Mouse (Mus musculus) ES-CJ7 (cell line): ENCODE measurements around the gene Ak3.

Experiments used
- DNase-seq: peaks from one replicate; pipeline ENCODE4 v3.0.0; 2011; ENCODE audit warnings: low read depth, low spot score

Ak3 gene

DNA sequence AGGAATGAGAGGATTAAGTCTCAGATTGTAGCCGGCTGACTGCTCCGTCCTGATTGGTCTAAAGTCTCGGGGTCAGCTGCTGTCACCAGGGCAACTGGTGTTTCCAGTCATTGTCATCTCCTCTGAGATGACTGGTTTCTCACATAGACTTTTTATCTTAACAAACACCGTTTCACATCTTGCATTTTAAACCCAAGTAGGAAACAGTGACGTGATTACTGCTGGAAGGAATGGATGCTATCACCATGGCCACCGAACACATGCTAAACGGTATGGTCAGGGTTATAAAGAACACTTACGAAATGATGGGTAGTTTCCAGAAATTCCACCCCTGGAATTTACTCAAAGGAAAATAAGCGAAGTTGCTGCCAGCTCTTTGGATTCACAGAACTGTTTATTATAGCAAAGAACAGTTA lies 3.4 kb downstream of the Ak3 start:
- no peak for DNase-seq

DNA sequence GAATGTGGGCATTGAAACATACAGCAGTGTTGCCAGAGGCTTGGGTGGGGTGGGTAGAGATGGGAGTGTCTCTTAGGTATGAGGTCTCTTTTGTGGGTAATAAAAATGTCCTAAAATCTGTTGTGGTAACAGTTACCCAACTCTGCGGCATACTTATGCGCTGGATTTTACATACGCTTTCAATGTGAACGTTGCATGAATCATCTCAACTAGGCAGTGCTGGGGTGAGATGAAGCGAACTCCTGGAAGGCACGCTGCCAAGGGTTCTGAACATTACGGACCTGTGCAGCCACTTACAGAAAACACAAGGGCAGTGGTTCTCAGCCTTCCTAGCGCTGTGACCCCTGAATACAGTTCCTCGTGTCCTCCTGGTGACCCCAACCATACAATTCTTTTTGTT lies 5.1 kb downstream of the Ak3 start:
- no peak for DNase-seq

DNA sequence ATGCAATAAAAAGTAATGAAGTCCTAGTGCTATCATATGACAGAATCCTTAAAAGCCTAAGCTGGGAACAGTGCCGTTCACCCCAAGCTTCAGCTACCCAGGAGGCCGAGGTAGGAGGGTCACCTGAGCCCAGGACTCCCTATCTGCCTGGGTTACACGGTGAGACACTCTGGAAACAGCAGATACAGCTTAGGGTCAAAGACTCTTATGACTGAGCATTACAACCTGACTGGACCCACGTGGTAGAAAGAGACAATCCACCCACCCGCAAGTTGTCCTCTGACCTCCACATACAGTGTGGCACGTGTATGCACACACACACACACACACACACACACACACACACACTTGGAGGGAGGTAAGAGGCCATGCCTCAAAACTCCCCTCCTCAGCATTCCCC lies 5.6 kb downstream of the Ak3 start:
- no peak for DNase-seq

DNA sequence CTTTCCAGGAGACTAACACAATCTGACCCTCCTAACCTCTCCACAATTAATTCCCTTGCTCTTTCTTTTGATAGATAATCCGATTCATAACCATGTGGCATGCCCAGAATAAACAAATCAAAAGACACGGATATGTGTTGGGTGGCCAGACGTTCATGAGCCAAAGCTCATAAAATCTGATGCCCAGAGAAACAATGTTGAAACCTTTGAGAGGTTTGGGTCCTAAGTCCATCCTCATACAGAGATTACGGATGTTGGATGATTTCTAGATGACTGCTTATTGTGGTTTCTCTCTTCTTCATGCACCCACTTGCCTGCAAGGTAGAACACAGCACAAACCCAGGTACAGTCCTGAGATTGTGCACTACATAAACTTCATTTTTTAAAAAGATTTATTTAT lies 7.6 kb downstream of the Ak3 start:
- DNase-seq: no peak

DNA sequence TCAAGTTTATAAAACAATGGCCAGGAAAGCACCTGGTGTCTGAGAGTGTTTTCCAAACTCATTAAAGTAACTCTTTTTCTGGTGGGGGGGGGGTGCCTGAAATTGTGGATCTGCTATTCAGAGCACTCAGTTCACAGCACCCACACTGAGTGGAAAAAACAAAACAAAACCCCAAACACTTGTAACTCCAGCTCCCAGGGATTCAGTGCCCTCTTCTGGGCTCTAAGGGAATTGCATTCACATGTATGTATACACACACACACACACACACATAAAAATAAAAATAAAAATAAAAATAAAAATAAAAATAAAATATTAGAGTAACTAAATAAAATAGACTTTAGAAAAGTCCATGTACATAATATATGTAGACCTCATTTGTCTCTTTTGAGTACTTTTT lies 8.4 kb downstream of the Ak3 start:
- DNase-seq: peak; percentile 35

DNA sequence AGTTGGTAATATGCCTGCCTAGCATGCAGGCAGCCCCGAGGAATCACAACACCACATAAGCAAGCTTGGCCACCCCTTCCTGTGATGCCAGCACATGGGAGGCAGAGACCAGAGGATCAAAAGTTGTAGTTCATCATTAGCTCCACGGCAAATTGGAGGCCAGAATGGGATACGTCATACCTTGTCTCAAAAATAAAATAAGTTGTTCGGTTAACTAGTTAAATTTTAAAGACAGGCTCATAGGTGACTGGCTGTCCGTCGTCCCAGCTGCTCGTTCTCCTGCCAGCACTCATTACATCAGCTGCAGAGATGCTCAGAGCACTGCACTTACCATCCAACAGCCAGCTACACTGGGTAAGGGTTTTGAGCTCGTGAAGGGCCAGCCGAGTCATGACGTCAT lies 10.2 kb downstream of the Ak3 start:
- no peak for DNase-seq

DNA sequence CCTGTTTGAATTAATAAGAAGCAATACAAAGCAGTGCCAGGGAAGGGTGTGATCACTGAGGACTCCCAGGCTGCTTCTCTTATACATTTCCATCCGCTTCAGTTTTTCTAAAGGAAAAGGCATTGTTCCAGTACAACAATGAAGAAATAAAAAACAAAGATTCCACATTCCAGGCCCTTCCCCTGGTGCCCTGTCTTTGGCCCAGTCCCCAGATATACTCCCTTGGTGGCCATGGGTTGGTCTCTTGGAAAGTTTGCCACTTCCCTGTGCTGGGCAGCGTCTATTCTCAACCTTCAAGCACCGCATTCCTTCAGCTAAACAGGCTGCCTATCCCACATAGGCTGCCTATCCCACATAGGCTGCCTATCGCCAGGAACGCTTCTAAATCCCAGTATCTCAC lies 10.7 kb downstream of the Ak3 start:
- no peak for DNase-seq

DNA sequence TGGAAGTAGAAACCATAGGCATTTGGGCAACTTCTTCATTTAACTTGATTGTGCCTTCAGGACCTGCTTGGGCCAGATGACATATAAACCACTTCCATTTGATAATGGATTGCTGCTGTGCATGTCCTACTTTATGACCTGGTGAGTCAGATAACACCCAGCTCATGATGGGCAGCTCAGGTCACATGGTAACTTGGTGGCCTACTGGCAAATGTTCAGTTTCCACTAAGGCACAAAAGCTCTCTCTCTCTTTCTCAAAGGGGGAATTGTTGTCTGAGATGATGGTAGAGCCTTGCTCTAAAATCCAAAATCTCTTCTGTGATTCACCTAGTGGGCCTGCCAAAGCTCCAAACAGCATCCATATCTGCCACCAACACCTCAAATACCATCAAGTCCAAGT lies 15.1 kb downstream of the Ak3 start:
- no peak for DNase-seq

DNA sequence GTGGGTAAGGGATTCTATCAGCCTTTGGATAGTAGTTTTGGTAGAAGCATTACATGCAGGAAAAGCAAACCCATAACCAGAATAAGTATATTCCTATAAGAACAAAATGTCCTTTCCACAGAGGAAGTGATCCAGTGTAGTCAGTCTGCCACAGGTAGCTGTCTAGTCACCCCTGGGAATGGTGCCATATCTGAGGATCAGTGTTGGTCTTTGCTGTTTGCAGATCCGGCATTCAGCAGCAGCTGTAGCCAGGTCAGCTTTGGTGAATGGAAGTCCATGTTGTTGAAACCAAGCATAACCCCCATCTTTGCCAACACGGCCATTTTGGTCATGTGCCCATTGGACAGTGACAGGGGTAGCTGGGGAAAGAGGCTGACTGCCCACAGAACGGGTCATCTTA lies 16.0 kb downstream of the Ak3 start:
- no peak for DNase-seq

DNA sequence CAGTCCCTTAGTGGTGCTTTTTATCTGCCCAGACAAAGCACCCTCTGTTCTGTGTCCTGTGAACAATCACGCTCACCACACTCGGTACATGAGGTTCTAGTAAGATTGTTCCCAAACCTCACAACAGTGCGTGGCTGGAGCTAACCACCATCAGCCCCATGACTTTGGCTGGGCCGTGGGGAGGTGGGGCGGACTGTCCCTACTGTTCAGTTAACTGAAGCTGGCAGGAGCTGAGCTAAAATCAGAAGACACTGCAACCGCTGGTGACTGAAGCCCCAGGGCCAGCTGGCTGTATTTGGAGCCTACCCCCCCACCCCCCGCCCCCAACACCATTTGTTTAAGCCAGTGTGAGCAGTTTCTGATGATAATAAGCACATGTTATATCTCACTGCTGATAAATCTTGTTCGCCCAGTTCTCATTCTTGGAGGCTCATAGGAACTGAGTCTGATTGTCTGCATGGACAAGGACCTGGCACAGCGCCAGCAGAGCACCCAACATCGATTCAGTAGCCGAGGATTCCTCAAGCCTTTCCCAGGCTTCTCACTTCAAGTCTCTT lies 23.3 kb downstream of the Ak3 start:
- no peak for DNase-seq

DNA sequence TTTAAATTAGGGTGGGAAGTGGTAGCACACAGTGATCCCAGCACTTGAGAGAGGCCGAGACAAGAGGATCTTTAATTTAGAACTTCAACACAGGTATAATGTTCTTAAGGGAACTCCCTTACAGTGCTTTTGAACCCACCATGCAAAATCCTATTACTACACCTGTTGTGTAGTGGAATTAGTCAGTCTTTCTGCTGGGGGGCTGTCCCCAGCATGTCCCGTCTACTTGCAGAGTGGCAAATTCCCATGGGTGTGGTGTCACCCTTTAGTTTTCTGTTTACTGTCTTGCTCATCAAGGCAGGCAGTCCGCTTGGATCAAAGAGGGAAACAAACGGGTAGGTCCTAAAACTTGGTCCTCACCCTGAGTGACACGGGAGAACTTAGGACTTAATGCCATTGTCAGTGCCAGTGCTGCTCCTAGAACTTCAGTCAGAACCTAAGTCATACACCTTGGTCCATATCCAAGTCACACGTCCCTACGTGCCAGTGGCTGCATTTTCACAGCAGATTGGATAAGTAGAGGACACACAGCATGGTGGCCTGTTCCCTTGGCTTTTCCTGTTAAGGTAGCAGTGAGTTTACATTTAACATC lies 25.9 kb downstream of the Ak3 start:
- no peak for DNase-seq

DNA sequence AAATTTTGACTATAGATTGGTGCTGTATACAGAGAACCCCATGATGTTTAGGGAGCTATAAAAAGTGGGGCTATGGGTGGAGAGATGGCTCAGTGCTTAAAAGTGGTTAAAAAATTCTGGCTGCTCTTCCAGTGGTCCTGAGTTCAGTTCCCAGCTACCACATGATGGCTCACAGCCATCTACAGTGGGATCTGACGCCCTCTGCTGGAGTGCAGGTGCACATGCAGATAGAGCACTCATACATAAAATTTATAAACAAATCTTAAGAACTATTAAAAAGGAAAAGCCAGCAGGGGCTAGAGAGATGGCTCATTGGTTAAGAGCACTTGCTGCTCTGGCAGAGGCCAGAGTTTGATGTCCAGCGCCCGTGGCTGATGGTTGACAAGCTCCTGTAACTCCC lies 28.1 kb downstream of the Ak3 start:
- peak; percentile 31 for DNase-seq

DNA sequence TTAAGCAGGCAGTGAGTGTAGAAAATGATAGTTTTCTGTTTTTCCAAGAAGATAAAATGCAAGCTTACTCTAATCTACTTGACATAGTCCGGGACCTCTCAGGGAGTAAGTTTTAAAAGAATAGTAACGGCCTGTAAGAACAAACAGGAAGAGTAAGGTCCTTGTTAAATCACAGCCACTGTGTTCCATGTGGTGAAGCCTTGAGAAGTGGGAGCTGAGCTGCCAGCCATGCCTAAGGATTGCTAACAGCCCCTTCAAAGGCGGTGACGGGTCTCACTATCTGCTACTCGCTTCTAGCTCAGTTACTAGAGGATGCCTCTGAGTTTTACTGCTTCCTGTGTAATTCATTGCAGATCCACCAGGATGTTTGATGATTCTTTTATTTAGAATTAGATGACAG lies 31.0 kb downstream of the Ak3 start:
- DNase-seq: no peak

DNA sequence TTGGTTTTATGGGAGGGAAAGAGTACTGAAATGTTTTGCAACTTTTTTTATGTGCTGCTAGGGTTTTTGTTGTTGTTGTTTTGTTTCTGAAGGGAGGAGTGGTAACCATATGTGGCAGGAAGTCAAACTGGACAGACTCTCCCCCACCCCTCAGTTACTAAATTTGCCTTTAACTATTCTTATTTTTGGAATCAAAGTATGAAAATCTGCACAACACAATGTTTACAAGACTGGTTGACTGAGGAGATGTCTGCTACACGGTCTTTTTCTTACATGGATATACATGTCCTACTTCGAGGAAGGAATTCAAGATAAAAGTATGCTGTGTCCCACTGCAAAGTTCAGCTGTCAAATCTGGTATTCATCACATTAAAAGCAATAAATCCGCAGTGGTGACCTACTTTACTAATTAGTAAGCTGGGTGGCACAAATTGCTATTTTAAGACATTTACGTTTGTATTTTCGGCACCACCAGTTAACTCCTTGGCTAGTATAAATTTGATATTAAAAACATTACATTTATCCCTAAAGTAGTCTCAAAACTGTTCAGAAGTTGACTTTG lies 31.5 kb downstream of the Ak3 start:
- no peak for DNase-seq

DNA sequence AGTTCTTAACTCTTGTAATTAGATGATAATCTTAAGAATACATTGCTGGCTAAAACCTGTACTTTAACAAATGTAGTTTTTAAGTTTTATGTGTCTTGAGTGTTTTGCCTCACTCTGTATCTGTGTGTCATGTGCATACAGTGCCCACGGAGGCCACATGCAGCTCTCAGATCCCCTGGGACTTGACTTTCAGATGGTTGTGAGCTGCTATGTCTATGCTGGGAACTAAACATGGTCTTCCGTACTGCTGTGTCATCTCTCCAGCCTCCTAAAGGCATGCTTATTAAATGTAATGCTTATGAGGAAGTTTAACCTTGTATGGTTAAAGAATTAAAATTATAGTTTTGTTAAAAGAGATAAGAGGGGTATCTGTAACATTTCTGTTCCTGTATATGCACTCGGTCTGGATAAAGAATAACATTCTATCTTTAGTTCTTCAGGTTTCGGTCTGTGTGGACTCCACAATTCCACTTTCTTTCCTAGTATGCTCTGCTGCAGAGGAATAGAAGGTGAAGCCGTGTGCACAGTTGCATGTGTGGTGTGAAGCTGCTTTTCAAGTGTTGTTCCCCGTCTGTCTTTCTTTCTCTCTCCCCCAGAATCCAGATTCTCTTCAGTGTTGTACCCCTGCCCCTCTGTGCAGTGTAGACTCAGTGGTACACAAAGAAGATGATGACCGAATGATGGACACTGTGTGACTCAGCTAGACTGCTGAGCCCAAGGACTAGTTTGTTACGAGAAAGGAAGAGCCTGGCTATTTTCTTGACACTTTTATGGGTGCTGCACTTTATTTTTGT lies 32.2 kb downstream of the Ak3 start:
- DNase-seq: no peak

DNA sequence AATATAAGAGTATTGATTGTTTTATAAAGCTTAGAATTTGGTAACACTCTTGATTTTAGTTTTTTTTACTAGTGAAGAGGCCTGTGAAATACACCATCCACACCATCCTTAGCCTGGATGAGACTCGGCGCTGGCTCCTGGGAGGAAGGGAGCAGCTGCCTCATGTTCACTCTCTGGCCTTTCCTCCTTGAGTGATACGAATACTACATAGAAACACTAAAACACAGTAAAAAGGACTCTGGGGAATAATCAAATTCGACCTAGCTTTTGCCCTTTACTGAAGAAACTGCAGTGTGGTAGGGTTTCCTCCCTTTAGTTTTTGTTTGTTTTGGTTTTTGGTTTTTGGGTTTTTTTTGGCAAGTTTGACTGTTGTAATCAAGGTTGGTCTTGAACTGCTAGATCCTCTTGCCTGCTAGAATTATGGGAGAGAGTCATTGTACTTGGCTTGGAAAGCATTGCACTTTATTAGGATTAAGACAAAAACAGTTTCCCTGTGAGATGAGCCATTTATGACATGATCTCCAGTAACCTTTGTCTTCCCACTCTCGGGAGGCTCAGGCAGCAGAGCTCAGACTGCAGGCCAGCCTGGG lies 33.2 kb downstream of the Ak3 start:
- no peak for DNase-seq

DNA sequence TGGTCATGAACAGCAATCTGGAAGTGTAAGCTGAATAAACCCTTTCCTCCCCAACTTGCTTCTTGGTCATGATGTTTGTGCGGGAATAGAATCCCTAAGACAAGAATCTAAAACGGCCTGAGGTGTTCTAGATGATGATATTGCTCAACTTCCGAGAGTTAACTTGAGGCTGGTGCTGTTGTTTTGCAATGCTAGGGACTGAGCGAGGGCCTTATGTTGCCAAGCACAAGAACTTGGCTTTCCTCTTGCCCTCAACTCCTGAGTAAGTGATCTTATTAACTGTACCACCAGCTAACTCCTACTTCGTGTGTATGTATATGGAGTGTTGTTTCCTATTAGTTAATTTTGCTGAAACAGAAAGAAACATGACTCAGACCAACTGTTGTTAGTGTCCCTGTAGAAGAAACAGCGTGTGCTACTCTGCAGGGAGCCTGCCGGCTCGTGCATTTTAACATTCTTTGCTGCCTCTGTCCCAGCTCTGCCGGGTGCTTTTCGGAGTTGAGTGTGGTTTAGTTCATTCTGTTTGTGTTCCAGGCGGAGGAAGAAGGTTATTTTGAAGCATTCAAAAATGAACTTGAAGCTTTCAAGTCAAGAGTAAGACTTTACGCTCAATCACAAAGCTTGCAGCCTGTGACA lies 36.3 kb downstream of the Ak3 start:
- no peak for DNase-seq

DNA sequence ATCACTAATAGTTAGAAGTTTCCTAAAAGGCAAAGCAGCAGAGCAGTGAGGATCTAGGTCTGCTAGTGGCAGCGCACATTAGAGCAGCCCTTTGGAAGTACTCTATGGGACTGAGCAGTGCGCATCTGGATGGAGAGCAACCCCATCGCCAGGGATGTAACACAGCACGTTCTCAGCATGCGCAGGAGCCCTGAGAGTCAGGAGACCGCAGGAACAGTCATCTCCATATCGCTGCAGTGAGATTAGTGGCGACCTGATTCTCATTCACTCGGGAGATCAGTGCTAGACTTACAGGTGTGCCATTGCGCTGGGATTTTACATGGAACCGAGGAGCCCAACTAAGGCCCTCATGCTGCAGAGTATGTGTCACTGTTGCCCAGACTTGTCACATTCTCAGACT lies 38.7 kb downstream of the Ak3 start:
- DNase-seq: peak; percentile 70

DNA sequence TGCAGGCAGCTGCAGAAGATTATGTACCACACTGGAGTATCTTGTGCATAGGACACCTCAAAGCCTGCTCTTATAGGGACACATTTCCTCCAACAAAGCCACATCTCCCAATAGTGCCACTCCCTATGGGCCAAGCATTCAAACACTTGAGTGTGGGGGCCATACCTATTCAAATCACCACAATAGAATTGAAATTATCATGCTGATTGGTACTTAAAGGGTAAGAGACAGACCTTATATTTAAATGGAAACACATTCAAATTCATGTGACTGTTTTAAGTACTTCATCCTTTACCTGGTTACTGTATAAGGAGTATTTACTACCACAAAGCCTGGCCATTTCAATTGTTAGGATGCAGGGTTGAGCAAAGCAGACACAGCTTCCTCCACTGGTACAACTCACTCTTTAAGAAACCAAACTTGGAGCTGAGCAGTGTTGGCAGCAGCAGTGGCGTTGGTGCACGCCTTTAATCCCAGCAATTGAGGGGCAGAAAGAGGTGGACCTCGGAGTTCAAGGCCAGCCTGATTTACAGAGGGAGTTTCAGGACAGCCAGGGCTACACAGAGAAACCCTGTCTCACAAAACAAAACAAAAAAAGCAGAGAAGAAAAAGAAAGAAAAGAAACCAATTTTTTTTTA lies 39.6 kb downstream of the Ak3 start:
- peak; percentile 98 for DNase-seq

DNA sequence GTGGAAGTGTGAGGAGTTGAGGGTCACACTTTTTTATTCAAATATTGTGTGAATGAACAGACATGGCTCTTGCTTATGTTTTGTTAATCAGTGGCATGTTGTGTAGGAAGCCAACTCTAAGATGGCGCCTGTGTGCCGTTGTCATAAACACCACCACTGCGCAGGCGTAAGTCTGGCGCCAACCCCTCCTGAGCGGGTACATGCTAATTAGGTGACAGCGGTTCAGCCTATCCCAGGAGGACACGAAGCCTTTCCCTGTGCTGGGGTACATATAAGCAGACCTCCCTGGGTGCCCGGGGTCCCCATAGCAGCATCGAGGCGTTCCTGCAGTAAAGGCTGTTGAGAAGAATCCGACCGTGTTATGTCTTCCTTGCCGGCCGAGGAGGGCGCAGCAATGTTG lies 47.4 kb downstream of the Ak3 start:
- peak; percentile 28 for DNase-seq

DNA sequence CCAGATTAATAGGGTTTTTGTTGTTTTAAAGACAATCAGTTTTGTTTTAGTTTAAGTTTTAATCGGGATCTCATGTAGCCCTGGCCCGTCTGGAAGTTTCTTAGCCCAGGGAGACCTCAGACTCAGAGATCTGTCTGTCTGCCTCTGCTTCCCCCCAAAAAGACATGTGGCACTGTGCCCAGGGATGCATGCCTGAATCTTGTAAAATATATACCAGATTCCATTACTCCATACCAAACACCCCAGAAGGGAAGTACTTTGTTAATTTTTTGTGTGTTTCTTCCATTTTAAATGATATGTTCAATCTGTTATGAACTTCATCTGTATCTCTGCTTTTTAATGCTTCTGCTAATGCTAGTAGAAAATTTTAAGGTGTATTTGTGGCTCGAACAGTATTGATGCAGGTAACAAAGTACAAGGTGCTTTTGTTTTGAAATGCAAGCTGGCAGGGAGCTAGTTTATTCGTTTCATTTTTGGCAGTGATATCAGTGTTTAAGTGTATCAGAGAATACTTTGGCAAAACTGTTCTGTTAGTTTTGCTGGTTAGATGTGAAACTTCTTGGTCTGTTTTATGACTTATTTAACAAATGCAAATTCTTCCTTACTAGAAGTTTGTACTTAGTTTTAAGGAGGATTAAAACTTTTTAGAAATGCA lies 49.7 kb downstream of the Ak3 start:
- no peak for DNase-seq
